Mouse (Mus musculus) kidney, postnatal 14 days (tissue): Measurements from ENCODE around the gene Plxna2.
A peak's percentile ranks its signal among the peaks of the same experiment; 100 is the strongest.

Experiments
- DNase-seq: peaks from one replicate; pipeline ENCODE4 v3.0.0; 2022; ENCODE audit warnings: mixed read lengths

Gene Plxna2

GRCm38 (mm10) chr1:194836671-194837070 lies 218.7 kb downstream of the Plxna2 start:
- no peak for DNase-seq

- peak; percentile 45 for DNase-seq
Observed at GRCm38 (mm10) chr1:194839230-194839910, 221.4 kb downstream of the Plxna2 start.

- DNase-seq = no peak
Observed at GRCm38 (mm10) chr1:194843020-194843419, 225.0 kb downstream of the Plxna2 start.

- DNase-seq = no peak
Observed at GRCm38 (mm10) chr1:194847014-194847413, 229.0 kb downstream of the Plxna2 start.

- no peak for DNase-seq
Observed at GRCm38 (mm10) chr1:194851242-194852064, 233.4 kb downstream of the Plxna2 start.

- DNase-seq = no peak
Observed at GRCm38 (mm10) chr1:194852065-194852358, 234.0 kb downstream of the Plxna2 start.
